Mouse (Mus musculus): ENCODE results near the gene Rasgrp1. TPM values are rescaled to one million over a fixed set of nuclear protein-coding genes. Genes with fewer than 3 reads are reported as not detected.

Rasgrp1 gene
- polyA plus RNA-seq, 1 experiment from 2014 or later = 4.8 TPM

DNA sequence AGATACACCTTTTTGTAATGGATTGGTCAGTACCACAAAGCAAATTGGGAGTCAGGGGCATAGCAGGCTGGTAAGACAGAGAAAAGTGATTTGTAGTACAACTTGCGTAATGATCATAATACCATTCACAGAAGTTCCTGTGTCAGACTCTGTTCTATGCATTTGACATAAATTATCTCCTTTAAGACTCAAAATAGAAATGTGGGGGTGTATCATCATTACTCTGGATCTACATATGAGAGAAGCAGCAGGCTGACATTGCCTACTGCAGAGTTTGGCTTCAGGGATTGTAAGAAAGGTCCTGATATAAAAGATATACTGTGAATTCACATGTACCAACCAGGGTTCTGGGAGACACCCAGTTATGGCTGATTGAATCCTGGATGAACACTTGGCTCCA is 28.9 kb upstream of the Rasgrp1 start:
- H3K27me3 ChIP-seq (ENCODE audit: control insufficient read depth, insufficient read depth, low read length) = no peaks in the 10 kb centered on the region
- no peak overlapping the region for H3K9ac ChIP-seq (ENCODE audit: low read length)
- no peak for ATAC-seq (replicated peaks; ENCODE audit: extremely low read depth, insufficient read depth, low FRiP score)
- 95% methylated on average over 1 of the region's 1 CpGs for WGBS
- H3K36me3 ChIP-seq (ENCODE audit: control insufficient read depth, insufficient read depth) = no peaks in the 10 kb centered on the region
- no peak overlapping the region for H3K4me2 ChIP-seq (ENCODE audit: low read depth, low read length)
- H3K4me3 ChIP-seq (ENCODE audit: low read length) = no peak overlapping the region
- no peaks in the 10 kb centered on the region for H3K4me1 ChIP-seq (ENCODE audit: control insufficient read depth, insufficient read depth, low read length)
- no peak overlapping the region for H3K27ac ChIP-seq (ENCODE audit: low read length)
- no peaks in the 10 kb centered on the region for H3K9me3 ChIP-seq (replicated peaks; ENCODE audit: control insufficient read depth, low read length)

DNA sequence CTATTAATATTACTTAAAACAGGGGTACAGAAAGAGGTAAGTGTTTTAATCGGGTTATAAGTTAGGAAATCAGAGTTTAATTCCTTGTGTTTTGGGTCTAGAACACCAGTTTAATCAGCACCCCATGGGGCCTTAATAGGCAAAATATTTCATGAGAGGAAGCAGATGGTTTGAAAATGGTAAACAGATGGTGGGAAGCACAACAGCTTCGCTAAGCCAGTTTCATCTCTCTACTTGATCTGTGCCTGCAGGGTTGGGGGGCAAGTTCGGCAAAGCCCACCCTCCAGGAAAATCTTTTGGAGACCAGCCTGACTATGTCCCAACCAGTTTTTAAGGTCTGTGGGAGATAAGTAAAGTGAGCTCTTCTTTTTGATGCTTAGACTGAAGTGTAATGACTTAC is 23.7 kb upstream of the Rasgrp1 start:
- H3K9me3 ChIP-seq (replicated peaks; ENCODE audit: control insufficient read depth, low read length) = no peaks in the 10 kb centered on the region
- no peak for ATAC-seq (replicated peaks; ENCODE audit: extremely low read depth, insufficient read depth, low FRiP score)
- H3K27ac ChIP-seq (ENCODE audit: low read length) = no peak overlapping the region
- no peak overlapping the region for H3K4me2 ChIP-seq (ENCODE audit: low read depth, low read length)
- H3K36me3 ChIP-seq (ENCODE audit: control insufficient read depth, insufficient read depth) = no peaks in the 10 kb centered on the region
- H3K27me3 ChIP-seq (ENCODE audit: control insufficient read depth, insufficient read depth, low read length) = no peaks in the 10 kb centered on the region
- no peak overlapping the region for H3K9ac ChIP-seq (ENCODE audit: low read length)
- H3K4me1 ChIP-seq (ENCODE audit: control insufficient read depth, insufficient read depth, low read length) = no peaks in the 10 kb centered on the region
- no peak overlapping the region for H3K4me3 ChIP-seq (ENCODE audit: low read length)
- WGBS = 72% methylated on average over 3 of the region's 3 CpGs

DNA sequence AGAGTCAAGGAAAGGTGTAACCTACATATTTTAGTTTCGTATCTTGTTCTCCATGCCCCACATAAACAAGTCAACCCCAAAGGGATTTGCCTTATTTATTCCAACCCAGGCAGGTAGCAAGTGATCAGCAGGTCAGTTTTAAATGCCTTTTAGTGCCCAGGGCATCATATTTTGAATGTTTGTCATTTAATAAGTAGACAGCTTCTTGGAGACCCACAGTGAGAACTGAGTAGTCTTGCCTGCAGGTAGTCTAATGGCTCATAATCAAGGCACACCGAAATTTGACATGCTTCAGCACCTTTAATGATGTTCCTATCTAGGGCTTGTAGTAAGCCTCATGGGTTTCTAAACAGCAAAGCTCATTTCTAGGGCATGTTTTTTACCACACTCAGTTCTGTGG is 21.3 kb upstream of the Rasgrp1 start:
- Histone ChIP-seq H3K9ac (ENCODE audit: low read length) (no peak overlapping the region), H3K27me3 (ENCODE audit: control insufficient read depth, insufficient read depth, low read length) (no peaks in the 10 kb centered on the region), H3K9me3 (replicated peaks; ENCODE audit: control insufficient read depth, low read length) (no peaks in the 10 kb centered on the region), H3K4me3 (ENCODE audit: low read length) (no peak overlapping the region), H3K4me2 (ENCODE audit: low read depth, low read length) (no peak overlapping the region), H3K27ac (ENCODE audit: low read length) (no peak overlapping the region), H3K36me3 (ENCODE audit: control insufficient read depth, insufficient read depth) (no peaks in the 10 kb centered on the region), H3K4me1 (ENCODE audit: control insufficient read depth, insufficient read depth, low read length) (no peaks in the 10 kb centered on the region)
- ATAC-seq (replicated peaks; ENCODE audit: extremely low read depth, insufficient read depth, low FRiP score) = no peak
- WGBS = 85% methylated on average over 2 of the region's 2 CpGs

- Histone ChIP-seq H3K9ac (ENCODE audit: low read length) (no peak overlapping the region), H3K9me3 (replicated peaks; ENCODE audit: control insufficient read depth, low read length) (no peaks in the 10 kb centered on the region), H3K27me3 (ENCODE audit: control insufficient read depth, insufficient read depth, low read length) (no peaks in the 10 kb centered on the region), H3K4me1 (ENCODE audit: control insufficient read depth, insufficient read depth, low read length) (no peaks in the 10 kb centered on the region), H3K27ac (ENCODE audit: low read length) (no peak overlapping the region), H3K4me3 (ENCODE audit: low read length) (no peak overlapping the region), H3K4me2 (ENCODE audit: low read depth, low read length) (no peak overlapping the region), H3K36me3 (ENCODE audit: control insufficient read depth, insufficient read depth) (no peaks in the 10 kb centered on the region)
- no peak for ATAC-seq (replicated peaks; ENCODE audit: extremely low read depth, insufficient read depth, low FRiP score)
Measured at GRCm38 (mm10) chr2:117357939-117358338, 15.1 kb upstream of the Rasgrp1 start.

DNA sequence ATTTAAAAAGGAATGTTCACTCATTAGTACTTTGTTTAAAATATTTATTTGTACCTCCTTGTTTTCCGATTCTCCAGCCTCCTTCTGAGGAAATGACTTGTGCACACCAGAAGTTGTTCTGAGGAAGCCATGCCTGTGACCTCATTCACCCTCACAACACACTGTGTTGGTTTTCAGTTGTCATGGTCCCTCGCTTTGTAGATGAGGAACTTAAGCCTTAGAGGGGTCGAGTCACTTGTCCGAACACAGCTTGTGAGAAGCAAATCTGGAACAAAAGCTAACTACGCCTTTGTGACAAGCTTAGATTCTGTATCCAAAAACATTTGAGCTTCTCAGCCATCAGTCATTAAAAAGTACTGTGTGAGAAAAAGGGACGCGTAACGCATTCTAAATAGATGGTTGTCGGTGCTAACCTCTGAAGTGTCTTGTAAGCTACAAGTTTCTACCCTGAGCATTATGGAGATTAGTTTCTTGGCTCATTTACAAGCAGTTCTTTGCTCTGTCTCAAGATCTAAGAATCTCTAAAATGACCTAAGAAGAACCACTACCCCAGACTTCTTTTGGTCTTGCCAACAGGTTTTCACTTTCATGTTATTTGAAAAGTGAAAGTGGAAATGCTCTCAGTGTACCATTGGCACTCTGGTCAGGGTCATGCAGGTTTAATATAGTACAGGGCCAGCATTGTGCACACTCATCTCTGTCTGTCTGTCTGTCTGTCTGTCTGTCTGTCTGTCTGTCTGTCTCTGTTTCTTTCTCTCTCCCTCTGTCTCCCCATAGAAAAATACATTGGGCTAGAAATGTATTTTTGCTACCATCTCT is 9.7 kb upstream of the Rasgrp1 start:
- Histone ChIP-seq H3K9ac (ENCODE audit: low read length) (no peak overlapping the region), H3K4me3 (ENCODE audit: low read length) (no peak overlapping the region), H3K4me2 (ENCODE audit: low read depth, low read length) (no peak overlapping the region), H3K4me1 (ENCODE audit: control insufficient read depth, insufficient read depth, low read length) (no peaks in the 10 kb centered on the region), H3K9me3 (replicated peaks; ENCODE audit: control insufficient read depth, low read length) (no peaks in the 10 kb centered on the region), H3K27ac (ENCODE audit: low read length) (no peak overlapping the region), H3K27me3 (ENCODE audit: control insufficient read depth, insufficient read depth, low read length) (no peaks in the 10 kb centered on the region), H3K36me3 (ENCODE audit: control insufficient read depth, insufficient read depth) (no peaks in the 10 kb centered on the region)
- ATAC-seq (replicated peaks; ENCODE audit: extremely low read depth, insufficient read depth, low FRiP score) = no peak
- 77% methylated on average over 9 of the region's 9 CpGs for WGBS

- H3K36me3 ChIP-seq (ENCODE audit: control insufficient read depth, insufficient read depth) = no peaks in the 10 kb centered on the region
- no peaks in the 10 kb centered on the region for H3K4me1 ChIP-seq (ENCODE audit: control insufficient read depth, insufficient read depth, low read length)
- no peak for ATAC-seq (replicated peaks; ENCODE audit: extremely low read depth, insufficient read depth, low FRiP score)
- no peaks in the 10 kb centered on the region for H3K9me3 ChIP-seq (replicated peaks; ENCODE audit: control insufficient read depth, low read length)
- H3K4me2 ChIP-seq (ENCODE audit: low read depth, low read length) = no peak overlapping the region
- H3K27me3 ChIP-seq (ENCODE audit: control insufficient read depth, insufficient read depth, low read length) = no peaks in the 10 kb centered on the region
- no peak overlapping the region for H3K4me3 ChIP-seq (ENCODE audit: low read length)
- no peak overlapping the region for H3K27ac ChIP-seq (ENCODE audit: low read length)
- 45% methylated on average over 6 of the region's 6 CpGs for WGBS
- H3K9ac ChIP-seq (ENCODE audit: low read length) = no peak overlapping the region
Measured at GRCm38 (mm10) chr2:117350138-117350537, 7.3 kb upstream of the Rasgrp1 start.

DNA sequence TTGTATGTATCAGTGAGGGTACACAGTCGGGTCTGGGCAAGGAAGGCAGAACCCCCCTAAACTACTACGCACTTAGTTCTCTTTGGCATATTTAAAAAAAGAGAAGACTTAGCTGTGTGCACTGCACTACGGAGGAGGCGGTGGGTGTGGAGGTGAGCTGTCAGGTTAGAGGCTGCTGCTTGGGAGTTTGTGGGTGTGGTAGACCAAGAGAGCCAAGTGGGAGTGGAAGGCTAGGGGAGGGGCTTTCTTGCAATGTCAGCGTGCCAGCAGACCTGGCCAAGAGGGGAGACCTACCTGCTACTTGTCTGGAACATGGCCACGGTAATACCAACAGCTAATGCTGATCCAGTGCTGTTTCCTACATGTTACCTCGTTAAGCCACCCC is 431 bp upstream of the Rasgrp1 start:
- Histone ChIP-seq H3K9me3 (replicated peaks; ENCODE audit: control insufficient read depth, low read length) (no peaks in the 10 kb centered on the region), H3K4me3 (ENCODE audit: low read length) (peak overlapping the region; percentile 62), H3K4me2 (ENCODE audit: low read depth, low read length) (peak overlapping the region; percentile 94), H3K27me3 (ENCODE audit: control insufficient read depth, insufficient read depth, low read length) (peaks cover 22% of the 10 kb centered on the region), H3K4me1 (ENCODE audit: control insufficient read depth, insufficient read depth, low read length) (peaks cover 8% of the 10 kb centered on the region), H3K36me3 (ENCODE audit: control insufficient read depth, insufficient read depth) (no peaks in the 10 kb centered on the region), H3K9ac (ENCODE audit: low read length) (no peak overlapping the region), H3K27ac (ENCODE audit: low read length) (no peak overlapping the region)
- 33% methylated on average over 7 of the region's 7 CpGs for WGBS
- peak; percentile 46 for ATAC-seq (replicated peaks; ENCODE audit: extremely low read depth, insufficient read depth, low FRiP score)

- WGBS = under 1% methylated on average over 19 of the region's 19 CpGs
- peak overlapping the region; percentile 94 for H3K4me2 ChIP-seq (ENCODE audit: low read depth, low read length)
- peak overlapping the region; percentile 69 for H3K9ac ChIP-seq (ENCODE audit: low read length)
- H3K9me3 ChIP-seq (replicated peaks; ENCODE audit: control insufficient read depth, low read length) = no peaks in the 10 kb centered on the region
- no peak overlapping the region for H3K27ac ChIP-seq (ENCODE audit: low read length)
- peaks cover 8% of the 10 kb centered on the region for H3K4me1 ChIP-seq (ENCODE audit: control insufficient read depth, insufficient read depth, low read length)
- no peaks in the 10 kb centered on the region for H3K36me3 ChIP-seq (ENCODE audit: control insufficient read depth, insufficient read depth)
- peak overlapping the region; percentile 62 for H3K4me3 ChIP-seq (ENCODE audit: low read length)
- peaks cover 22% of the 10 kb centered on the region for H3K27me3 ChIP-seq (ENCODE audit: control insufficient read depth, insufficient read depth, low read length)
- ATAC-seq (replicated peaks; ENCODE audit: extremely low read depth, insufficient read depth, low FRiP score) = peak; percentile 23
Measured at GRCm38 (mm10) chr2:117342090-117342546, 683 bp downstream of the Rasgrp1 start.

- Histone ChIP-seq H3K27me3 (ENCODE audit: control insufficient read depth, insufficient read depth, low read length) (peaks cover 17% of the 10 kb centered on the region), H3K27ac (ENCODE audit: low read length) (no peak overlapping the region), H3K36me3 (ENCODE audit: control insufficient read depth, insufficient read depth) (no peaks in the 10 kb centered on the region), H3K9ac (ENCODE audit: low read length) (no peak overlapping the region), H3K9me3 (replicated peaks; ENCODE audit: control insufficient read depth, low read length) (no peaks in the 10 kb centered on the region), H3K4me3 (ENCODE audit: low read length) (no peak overlapping the region), H3K4me2 (ENCODE audit: low read depth, low read length) (no peak overlapping the region), H3K4me1 (ENCODE audit: control insufficient read depth, insufficient read depth, low read length) (peaks cover 8% of the 10 kb centered on the region)
- WGBS = 40% methylated on average over 3 of the region's 3 CpGs
- ATAC-seq (replicated peaks; ENCODE audit: extremely low read depth, insufficient read depth, low FRiP score) = no peak
Measured at GRCm38 (mm10) chr2:117338501-117338900, 4.3 kb downstream of the Rasgrp1 start.

Data from heart, embryonic 16.5 days (tissue).